Mouse (Mus musculus): ENCODE results near the gene Them4. TPM values are rescaled to one million over a fixed set of nuclear protein-coding genes. Genes with fewer than 3 reads are reported as not detected.
"Not testable (repeated sequence)": the region's sequence is repeated elsewhere in the genome, so short reads cannot be mapped to it uniquely, and the experiment has no call there.

Them4 gene
- total RNA-seq (2021): 10 to 100 TPM; 12.7 to 13.5 TPM

DNA sequence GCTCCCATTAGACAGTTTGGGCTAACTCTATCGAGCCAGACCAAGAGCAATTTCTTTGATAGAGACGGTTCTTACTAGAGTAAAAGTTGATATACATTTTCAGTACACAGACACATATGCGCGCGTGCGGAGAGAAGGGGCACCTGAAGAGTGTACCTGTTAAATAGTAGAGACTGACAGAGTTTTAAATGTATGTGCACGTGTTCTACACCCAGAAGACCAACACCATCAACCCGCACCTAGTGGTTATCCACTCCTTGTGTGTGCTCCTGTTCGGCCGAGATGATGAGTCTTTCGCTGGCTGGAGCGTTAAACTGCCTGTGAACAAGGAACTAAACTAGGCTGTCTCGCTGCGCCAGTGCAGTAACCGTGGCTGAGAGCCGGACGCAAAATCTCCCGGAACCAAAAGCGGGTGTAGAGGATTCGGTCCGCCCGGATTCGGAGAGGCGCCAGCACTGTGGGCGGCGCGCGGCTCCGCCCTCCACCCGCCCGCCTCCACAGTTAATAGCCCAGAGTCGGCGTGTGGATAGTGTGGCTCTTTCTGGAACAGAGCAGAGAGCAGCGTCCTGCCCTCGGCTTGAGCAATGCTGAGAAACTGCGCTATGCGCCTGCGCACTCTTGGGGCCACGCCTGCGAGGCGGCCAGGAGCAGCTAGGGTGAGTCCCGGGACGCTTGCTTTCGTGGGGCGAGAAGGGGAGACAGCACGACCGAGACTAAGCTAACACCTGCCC lies at the start of gene Them4:
Gene Them4, plus strand, starts transcription at position 457 of the 731 bp plus-strand sequence.
- peak; percentile 95 for DNase-seq

DNA sequence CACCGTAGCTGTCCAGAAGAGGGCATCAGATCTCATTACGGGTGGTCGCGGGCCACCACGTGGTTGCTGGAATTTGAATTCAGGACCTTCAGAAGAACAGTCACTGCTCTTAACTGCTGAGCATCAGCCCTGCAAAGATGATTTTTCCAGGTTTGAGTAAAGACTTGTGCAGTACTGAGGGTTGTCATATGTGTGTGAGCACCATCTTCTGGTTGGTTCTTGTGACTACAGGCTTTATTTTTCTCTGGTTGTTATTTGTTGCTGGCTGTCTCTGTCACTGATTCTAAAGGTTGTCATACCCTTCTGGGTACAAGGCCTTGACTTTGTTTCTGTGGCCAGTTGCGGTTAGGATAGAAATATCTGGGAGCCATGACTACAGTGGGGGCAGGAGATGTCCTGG lies 49.3 kb upstream of the Them4 start:
- no peak for DNase-seq

DNA sequence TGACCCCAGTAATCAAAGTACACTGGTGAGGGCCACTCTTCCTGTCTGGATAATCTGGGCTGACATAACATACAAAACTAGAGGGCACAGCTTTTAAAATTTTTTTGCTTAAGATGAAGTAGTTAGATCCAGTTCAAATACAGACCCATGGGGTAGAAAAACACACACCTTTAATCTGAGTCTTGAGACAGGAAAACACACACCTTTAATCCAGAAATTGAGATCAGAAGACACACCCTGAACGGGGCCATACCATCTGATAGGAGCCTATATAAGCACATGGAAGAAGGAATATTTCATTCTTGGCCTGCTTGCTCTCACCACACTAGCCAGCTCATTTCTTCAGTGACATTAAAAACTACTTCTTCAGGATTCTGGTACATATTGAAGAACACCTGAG lies 46.2 kb upstream of the Them4 start, which contains the start of gene Gm4778:
Gene Gm4778, plus strand, starts transcription at position 301 of the 400 bp plus-strand sequence.
- DNase-seq: not testable (repeated sequence)

DNA sequence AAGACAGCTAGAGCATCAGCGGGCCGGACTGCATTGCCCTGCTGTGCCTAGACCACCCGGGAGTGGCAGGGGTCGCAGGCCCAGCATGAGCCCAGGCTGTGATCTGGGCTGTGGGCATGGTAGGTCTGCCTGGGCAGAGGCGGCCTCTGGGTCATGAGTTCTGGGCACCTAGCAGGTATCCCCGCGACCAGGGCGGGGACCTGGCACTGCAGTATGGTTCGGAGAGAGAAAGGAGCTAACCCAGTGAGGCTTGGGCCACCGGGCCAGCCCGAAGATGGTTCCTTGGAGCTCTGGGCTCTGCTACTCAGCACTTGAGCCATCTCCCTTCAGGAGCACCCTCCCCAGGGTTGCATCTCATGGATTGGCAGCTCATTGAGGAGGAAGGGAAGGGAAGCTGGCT lies 33.9 kb upstream of the Them4 start:
- no peak for DNase-seq

DNA sequence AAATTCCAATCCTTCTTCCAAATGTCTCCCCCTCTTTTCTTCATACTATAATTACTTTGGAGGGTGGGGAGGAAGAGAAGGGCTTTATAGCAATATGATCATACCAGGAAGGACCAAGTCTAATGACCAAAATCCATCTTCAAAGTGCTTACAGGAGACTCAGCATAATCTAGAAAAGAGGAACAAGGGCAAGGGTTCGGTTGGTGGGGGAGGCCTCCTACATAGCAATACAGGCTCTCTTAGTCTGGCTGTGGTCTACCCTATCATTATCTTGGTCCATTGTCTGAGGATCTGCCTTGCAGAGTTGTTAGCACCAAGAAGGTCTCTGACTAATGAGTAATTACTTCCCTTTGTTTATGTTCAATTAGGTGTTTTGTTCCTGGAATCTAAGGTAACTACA lies 4.4 kb upstream of the Them4 start:
- no peak for DNase-seq

DNA sequence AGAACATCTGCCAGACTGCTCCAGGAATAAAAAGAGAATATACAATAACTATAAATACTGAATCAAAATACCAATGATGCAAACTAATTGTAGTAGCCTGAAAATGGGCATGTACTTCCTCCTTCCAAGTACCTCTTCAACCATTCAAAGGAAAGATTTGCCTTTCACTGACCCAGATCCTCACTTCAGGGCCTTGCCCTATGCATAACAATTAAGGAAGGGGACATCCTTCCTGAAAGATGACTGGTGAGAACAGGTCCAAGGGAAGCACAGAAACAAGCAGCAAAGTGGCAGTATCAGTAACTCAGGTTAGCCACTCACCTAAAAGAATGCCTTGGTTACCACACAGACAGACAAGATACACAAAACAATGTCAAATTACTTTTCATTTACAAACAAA lies 2.9 kb upstream of the Them4 start:
- DNase-seq: no peak

DNA sequence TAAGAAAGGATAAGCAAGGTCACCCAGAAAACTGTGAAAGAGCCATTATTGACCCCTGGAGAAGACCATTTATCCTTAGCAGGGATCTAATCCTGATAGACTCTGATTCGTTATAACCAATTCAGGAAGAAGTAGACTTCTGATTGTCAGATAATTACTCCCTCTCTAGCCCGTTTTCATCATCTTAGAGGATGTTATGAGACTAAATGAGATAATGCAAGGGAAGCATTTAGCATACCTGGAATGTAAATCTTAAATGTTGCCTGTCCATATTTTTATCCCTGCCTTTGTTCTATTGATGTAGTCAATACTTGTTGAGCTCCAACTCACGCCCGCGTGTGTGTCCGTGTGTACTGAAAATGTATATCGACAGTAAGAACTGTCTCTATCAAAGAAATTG lies 602 bp downstream of the Them4 start:
- DNase-seq: no peak

DNA sequence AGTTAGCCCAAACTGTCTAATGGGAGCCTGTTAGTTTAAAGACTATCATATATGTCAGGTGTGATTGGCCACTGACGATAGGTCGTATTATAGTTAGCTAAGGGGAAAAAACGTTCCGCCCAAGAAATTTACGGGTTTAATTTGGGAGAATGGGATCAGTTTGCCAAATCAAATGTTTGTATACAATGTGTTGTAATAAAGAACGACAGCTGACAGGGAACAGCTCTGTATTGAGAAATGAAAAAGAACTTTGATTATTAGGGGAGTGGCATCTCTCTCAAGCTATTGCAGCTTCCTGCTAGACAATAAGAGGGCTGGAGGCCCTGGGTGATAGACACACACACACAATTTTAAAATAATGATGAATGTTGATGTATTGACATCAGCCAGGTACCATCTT lies 1.0 kb downstream of the Them4 start:
- DNase-seq: no peak

DNA sequence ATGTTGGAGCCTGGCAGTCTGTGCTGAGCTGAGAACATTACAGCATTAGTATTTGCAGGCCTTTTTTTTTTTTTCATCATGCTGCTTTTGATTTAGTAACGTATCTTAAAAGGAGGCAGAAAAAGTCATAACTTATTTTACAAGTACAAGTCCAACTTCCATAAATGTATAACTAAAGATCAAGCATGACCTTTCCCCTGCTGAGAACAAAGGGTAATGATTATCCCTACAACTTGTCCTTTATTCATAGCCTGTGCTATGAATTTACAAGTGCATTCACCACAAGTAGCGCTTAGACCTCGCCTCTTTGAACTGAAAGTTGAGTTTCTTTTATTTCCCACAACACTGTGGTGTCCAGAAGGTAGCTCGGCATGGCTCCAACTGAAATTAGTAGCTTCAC lies 1.5 kb downstream of the Them4 start:
- DNase-seq: no peak

DNA sequence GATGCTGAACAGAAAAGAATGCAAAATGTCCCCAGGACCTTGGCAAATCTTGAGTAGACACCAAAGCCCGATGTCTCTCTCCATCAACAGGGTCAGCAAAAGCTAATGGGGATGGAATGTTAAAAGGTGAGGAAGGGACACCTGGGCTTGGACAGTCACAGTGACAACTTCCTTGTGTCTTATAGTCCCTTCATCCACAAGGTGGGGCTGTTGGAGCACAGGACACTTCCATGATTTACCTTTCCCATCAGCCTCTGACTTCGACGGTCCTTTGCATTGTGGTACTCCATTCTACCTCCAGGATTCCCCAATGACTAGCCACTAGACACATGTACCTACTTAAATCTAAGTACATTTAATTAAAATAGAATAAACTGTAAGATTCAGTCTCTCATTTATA lies 18.8 kb downstream of the Them4 start:
- DNase-seq: no peak

DNA sequence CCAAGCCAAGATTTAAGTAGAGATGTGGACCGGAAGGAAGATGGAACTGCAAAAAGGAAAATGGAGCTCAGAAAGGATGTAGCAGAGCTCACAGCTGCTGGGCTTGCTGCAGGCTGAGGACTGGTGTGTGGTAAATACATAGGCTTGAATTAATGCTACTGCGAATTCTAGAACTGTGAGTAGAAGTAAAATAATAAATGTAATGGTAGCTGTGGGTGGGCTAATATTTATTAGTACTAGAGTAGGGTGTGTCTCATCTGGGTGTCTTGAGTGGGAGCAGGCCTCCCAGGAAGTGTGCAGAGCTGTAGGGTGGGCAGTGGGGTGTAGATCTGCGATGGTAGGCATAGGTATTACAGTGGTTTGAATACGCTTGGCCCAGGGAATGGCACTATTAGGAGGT lies 24.6 kb downstream of the Them4 start:
- DNase-seq: no peak

DNA sequence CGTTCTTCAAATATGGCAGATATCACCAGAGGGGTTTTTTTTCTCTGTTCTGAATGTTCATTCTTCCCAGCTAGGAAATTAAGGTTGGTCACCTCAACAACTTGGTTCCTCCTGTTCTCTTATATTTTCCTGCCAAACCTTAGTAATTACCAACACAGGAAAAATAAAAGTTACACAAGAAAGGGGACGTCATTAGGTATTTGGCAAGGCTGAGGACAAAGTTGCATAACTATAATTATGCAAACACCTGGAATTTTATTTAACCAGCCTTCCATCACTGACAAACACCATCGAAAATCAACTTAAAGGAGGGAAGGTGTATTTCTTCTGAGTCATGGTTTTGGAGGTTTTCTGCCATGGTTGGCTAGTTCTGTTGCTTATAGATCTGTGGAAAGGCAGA lies 28.6 kb downstream of the Them4 start:
- no peak for DNase-seq

DNA sequence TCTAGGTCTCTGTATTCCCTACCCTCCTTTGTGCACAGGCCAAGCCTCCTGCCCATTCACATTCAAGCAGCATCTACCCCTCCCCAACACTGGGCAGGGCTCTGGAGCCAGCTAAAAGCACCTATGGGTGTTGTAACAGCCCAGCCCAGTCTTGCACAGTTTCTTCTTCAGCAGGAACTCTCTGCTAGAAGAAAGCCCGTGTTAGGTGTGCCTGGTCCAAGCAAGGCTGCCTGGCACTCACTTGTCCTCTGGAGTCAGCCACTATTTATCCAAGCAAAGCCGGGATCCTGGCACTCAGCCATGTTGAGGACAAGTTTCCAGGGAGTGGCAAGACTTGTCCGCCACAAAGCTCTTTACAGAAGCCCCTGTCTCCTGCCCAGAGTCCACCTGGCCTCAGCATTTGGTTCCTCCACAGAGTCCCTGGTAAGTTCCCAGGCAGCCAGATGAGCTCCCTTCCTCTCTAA lies 32.1 kb downstream of the Them4 start, which contains the start of gene Them5:
Gene Them5, plus strand, starts transcription at position 141 of the 464 bp plus-strand sequence.
- peak; percentile 29 for DNase-seq

DNA sequence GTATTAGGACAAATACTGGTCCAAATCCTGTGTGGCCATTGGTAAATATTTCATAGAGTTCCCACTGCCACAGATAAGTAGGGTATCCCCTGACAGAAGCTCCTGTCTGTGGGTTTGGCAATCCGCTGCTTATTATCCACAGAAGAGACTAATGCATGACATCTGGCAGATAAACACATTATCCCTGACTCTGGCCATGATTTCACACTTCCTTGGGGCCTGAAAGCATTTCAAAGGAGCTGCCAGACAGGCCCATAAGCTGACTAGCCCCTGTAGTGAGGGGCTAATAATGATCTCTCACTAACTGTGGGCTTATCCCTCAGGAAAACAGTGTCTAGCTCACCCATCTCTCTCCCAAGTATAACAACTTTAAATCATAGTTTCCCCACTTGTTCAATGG lies 32.7 kb downstream of the Them4 start:
- no peak for DNase-seq

DNA sequence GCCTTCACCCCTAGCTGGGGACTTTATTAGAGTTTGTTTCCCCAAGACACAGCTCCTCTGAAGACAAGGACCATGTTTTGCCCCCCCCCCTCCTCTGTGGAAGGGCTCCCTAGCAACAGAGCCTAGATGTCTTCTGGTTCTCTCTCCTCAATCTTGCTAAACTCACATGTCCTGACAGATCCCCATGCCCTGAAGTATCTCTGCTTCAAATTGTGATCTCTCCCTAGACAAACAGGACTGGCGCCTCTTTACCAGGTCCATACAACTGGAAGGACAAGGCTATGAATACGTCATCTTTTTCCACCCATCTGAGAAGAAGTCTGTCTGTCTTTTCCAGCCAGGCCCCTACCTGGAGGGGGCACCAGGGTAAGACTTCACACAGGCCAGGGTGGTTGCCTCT lies 34.3 kb downstream of the Them4 start:
- DNase-seq: no peak

DNA sequence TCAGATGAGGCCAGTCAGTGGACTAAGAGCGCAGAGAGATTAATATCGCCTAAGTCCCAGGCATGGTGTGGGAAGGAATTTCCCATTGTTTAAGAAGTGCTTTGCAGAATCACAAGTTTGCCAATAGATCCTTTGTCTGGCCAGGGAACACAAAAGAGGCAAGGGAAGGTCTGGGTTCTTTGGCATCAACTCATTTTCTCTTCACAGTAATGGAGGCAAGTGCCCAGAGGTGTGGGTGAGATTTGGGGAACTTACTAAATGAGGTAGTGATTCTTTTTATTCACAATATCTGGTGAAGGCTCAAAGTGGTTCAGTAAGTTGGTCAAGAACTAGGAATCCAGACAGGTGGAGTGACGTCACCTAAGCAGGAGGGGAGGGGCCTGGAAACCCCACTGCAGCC lies 35.0 kb downstream of the Them4 start:
- DNase-seq: no peak

DNA sequence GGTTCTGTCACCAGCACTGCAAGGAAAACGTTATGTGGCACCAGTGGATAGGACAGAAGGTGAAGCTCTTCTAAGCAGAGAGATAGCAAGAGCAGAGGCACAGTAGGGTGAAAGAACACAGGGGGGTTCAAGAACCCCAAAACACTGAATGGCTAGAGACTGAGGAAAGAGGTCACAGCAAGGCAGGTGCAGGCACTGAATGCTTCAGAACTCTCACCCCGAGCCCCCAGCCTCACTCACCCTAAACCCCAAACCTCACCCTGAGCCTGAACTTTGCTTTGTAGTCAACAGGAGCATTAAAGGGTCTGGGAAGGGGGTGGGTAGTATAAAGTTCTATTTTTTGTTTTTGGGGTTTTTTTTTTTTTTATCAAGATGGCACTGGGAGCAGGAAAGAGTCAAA lies 38.3 kb downstream of the Them4 start:
- DNase-seq: no peak

DNA sequence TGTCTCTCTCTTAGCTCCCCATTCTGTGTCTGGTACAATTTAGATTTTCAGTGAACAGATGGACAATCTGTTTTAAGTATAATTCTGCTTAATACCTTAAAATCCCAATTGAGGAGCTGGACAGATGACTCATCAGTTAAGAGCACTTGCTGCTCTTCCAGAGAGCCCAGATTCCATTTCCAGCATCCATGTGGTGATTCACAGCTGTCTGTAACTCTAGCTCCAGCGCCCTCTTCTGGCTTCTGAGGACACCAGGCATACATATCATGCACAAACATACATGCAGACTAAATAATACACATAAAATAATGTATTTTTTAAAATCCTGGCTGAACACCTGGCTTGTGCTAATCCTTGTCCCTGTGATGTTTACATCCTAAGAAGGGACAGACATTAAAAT lies 50.9 kb downstream of the Them4 start:
- DNase-seq: no peak

DNA sequence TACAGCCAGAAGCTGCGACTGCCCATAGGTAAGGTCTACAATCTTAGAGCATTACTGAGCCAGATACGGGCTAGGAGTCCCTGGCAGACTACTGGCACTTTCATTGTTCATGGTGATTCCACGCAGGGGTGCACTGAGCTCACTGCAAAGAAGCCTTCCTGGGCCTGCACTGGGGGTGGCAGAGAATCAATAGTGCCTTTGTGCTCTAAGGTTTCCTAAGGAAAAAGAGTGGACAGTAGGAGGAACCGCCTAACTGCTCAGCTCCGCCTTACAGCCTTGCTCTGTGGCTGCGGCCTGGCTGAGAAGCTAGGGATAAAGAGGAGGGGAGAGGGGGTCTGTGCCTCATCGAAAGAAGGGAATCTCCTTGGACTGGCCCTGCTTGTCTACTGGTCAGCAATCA lies 52.2 kb downstream of the Them4 start, which contains the start of gene C2cd4d:
Gene C2cd4d, plus strand, starts transcription at position 301 of the 400 bp plus-strand sequence.
- DNase-seq: no peak

DNA sequence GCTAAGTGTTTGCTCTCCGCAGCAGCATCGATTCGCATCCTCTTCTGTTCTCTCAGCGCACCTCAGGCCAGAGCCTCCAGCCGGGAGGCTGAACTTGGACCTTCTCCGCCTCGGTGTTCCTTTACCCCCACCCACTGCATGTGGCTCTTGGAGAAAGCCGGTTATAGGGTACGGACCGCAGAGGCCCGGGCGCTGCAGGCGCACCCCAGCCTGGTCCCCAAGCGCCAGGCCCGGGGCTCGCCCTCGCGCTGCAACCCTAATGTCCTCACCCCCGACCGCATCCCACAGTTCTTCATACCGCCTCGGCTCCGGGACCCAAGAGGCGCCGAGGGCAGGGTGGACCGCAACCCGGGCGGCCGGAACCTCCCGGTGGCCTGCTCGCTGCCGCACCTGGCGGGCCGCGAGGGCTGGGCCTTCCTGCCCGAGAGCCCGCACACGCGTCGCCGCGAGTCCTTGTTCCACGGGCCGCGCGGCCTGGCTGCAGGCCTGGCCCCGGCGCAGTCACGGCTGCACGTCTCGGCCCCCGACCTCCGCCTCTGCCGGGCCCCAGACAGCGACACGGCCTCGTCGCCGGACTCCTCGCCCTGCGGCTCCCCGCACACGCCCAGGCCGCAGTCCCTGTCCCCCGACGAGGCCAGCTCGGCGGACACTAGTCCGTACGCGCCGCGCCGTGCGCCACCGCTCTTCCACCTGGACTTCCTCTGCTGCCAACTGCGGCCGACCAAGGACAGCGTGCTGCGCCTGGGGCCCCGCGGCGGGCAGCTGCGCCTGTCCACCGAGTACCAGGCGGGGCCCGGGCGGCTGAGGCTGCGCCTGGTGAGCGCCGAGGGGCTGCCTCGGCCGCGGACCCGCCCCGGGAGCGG lies 53.6 kb downstream of the Them4 start:
- peak; percentile 59 for DNase-seq

DNA sequence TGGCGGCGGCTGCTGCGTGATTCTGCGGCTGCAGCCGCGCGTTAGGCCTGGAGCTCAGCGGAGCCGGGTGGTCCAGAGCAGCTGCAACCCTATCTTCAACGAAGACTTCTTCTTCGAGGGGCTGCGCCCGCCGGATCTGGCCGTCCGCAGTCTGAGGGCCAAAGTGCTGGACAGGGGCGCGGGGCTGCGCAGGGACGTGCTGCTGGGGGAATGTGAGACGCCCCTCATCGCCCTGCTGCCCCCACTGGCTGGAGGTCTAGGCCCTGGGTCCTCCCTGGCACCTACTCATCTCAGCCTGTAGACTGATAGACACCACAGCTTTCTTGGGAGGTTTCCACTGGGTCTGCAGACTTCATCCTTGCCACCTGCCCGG lies 54.3 kb downstream of the Them4 start:
- DNase-seq: no peak

DNA sequence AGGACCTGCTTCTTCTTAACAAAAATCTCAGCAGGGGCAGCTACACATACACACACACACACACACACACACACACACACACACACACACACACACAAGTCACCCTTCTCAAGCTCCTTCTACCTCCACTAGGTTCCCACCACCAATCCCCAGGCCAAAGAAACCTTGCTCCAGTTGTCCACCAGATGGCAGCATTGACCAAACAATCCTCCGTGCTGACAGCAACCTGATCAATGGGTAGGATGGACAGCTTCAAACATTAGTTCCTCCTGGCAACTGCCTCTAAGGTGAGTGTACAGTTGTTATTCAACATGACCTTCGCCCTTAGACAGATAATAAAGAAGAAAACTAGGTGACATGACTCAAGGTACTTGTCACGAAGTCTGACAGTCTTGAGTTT lies 56.9 kb downstream of the Them4 start:
- DNase-seq: peak; percentile 83

DNA sequence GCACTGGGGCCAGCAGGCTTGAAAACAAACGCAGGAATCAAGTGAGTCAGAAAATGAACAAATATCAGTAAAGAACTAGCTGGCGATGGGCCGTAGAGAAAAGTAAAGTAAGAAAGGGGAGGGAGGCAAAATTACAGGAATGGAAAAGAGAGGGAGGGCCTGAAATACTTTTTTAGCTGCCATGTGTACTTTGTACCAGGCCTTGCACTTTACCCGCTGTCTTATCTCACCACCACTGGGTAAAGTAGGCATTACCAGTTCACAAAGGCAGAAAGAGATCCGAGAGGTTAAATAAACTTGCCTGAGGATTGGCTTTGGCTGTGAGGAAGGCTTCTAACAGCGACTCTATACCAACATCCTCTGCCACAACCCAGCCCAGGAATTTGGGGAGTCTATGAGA lies 57.6 kb downstream of the Them4 start:
- DNase-seq: no peak

DNA sequence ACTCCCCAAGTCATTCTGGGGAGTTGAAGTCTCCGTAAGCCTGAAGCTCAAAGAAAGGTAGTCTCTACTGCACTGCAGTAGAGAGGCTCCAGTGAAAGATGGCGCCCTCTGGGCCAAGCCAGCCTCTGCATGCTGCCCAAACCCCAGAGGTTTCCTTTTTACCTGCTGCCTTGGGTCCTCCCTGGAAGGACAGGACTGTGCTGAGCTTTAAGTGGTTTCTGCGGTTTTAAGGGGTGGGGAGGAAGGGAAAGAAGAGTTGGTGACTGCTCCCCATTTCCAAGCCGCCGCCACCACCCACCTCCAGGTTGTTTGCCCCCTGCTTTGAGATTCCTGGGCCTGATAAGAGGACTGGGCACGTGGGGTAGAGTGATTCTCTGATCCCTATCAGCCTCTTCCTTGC lies 58.7 kb downstream of the Them4 start:
- DNase-seq: no peak
